Mouse (Mus musculus): ENCODE results near the gene Cpeb3.
"Not testable (repeated sequence)": the region's sequence is repeated elsewhere in the genome, so short reads cannot be mapped to it uniquely, and the experiment has no call there.

The Cpeb3 gene

GRCm38 (mm10) chr19:37088043-37088748 is 120.2 kb downstream of the Cpeb3 start:
- DNase-seq (ENCODE audit: low spot score in 2 of 2) = no peak

- no peak for DNase-seq (ENCODE audit: low spot score in 2 of 2)
Measured at GRCm38 (mm10) chr19:37084546-37084945, 123.9 kb downstream of the Cpeb3 start.

GRCm38 (mm10) chr19:37081467-37081866 is 126.9 kb downstream of the Cpeb3 start:
- no peak for DNase-seq (ENCODE audit: low spot score in 2 of 2)

GRCm38 (mm10) chr19:37079151-37079550 is 129.2 kb downstream of the Cpeb3 start:
- DNase-seq (ENCODE audit: low spot score in 2 of 2) = no peak

- DNase-seq (ENCODE audit: low spot score in 2 of 2) = no peak
Measured at GRCm38 (mm10) chr19:37078571-37078970, 129.8 kb downstream of the Cpeb3 start.

GRCm38 (mm10) chr19:37078064-37078463 is 130.3 kb downstream of the Cpeb3 start:
- no peak for DNase-seq (ENCODE audit: low spot score in 2 of 2)

GRCm38 (mm10) chr19:37077258-37077657 is 131.1 kb downstream of the Cpeb3 start:
- not testable (repeated sequence) for DNase-seq (ENCODE audit: low spot score in 2 of 2)

- DNase-seq (ENCODE audit: low spot score in 2 of 2) = no peak
Measured at GRCm38 (mm10) chr19:37076646-37077045, 131.8 kb downstream of the Cpeb3 start.

GRCm38 (mm10) chr19:37076116-37076515 is 132.3 kb downstream of the Cpeb3 start:
- no peak for DNase-seq (ENCODE audit: low spot score in 2 of 2)

GRCm38 (mm10) chr19:37075690-37076089 is 132.7 kb downstream of the Cpeb3 start:
- peak in 1 of 2 experiments; percentile 43 for DNase-seq (ENCODE audit: low spot score in 2 of 2)

GRCm38 (mm10) chr19:37074726-37075125 is 133.7 kb downstream of the Cpeb3 start:
- no peak for DNase-seq (ENCODE audit: low spot score in 2 of 2)

GRCm38 (mm10) chr19:37074276-37074675 is 134.1 kb downstream of the Cpeb3 start:
- no peak for DNase-seq (ENCODE audit: low spot score in 2 of 2)

GRCm38 (mm10) chr19:37072871-37073629 is 135.4 kb downstream of the Cpeb3 start:
- DNase-seq (ENCODE audit: low spot score in 2 of 2) = no peak

- DNase-seq (ENCODE audit: low spot score in 2 of 2) = no peak
Measured at GRCm38 (mm10) chr19:37069243-37069642, 139.2 kb downstream of the Cpeb3 start.

GRCm38 (mm10) chr19:37060078-37060477 is 148.3 kb downstream of the Cpeb3 start:
- DNase-seq (ENCODE audit: low spot score in 2 of 2) = no peak

- DNase-seq (ENCODE audit: low spot score in 2 of 2) = no peak
Measured at GRCm38 (mm10) chr19:37059623-37060022, 148.8 kb downstream of the Cpeb3 start.

GRCm38 (mm10) chr19:37057161-37057905 is 151.1 kb downstream of the Cpeb3 start:
- DNase-seq (ENCODE audit: low spot score in 2 of 2) = no peak

GRCm38 (mm10) chr19:37055976-37056556 is 152.3 kb downstream of the Cpeb3 start:
- no peak for DNase-seq (ENCODE audit: low spot score in 2 of 2)

GRCm38 (mm10) chr19:37050643-37051345 is 157.6 kb downstream of the Cpeb3 start:
- DNase-seq (ENCODE audit: low spot score in 2 of 2) = no peak

- DNase-seq (ENCODE audit: low spot score in 2 of 2) = no peak
Measured at GRCm38 (mm10) chr19:37048507-37048906, 159.9 kb downstream of the Cpeb3 start.

- no peak for DNase-seq (ENCODE audit: low spot score in 2 of 2)
Measured at GRCm38 (mm10) chr19:37044431-37044830, 164.0 kb downstream of the Cpeb3 start.
